Mouse (Mus musculus): Measurements from ENCODE around the gene Pou2f3.

DNA sequence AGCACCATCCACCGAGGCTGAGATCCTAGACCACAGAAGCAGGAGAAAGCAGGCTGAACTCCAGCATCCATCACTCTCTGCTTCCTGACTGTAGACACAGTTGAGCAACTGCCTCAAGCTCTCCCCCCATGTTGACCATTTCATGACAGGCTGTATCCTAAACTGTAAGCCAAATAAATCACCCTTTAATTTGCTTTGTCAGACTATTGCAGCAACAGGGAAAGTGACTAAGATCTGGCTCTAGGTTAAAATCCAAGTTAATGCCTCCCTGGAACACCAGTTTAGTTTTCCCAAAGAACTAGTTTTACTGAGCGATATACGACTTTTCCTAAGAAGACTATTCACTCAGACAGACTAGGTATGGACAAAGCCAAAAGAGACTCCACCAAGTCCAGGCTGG lies 131.5 kb downstream of the Pou2f3 start:
- TF ChIP-seq CTCF (IDR thresholded peaks at IDR 0.05; ENCODE audit: extremely low read depth, insufficient read depth, low read length) (no peak), POLR2A (IDR thresholded peaks at IDR 0.05; ENCODE audit: extremely low read depth, insufficient read depth, low read length) (no peak)
